Mouse (Mus musculus) kidney, postnatal 0 days (tissue): Measurements from ENCODE around the gene Gm20671. TPM values are rescaled to one million over a fixed set of nuclear protein-coding genes. Genes with fewer than 3 reads are reported as not detected.

Source experiments
- ATAC-seq: fragments of 200-750 bp; cut with Nextera tagmentation; replicated peaks from 2 replicates; pipeline ENCODE4 v1.8.0; 2017; ENCODE audit warnings: low read depth, moderate number of reproducible peaks, moderate TSS enrichment, moderate library complexity; ENCODE audit not compliant: low FRiP score
- DNase-seq: peaks from one replicate; pipeline ENCODE4 v3.0.0-alpha.2; 2016; ENCODE audit warnings: low spot score
- H3K27ac ChIP-seq: fragments of 300-500 bp; sonication (generic); 2 replicates; pipeline ENCODE4 v1.5.1; 2014; ENCODE audit warnings: mild to moderate bottlenecking
- H3K27me3 ChIP-seq: fragments of 300-500 bp; sonication (generic); 2 replicates; pipeline ENCODE4 v1.6.1; 2014; ENCODE audit warnings: low read length, mixed read lengths; ENCODE audit not compliant: insufficient read depth
- H3K36me3 ChIP-seq: fragments of 300-500 bp; sonication (generic); 2 replicates; pipeline ENCODE4 v1.6.1; 2014; ENCODE audit warnings: low read length, mixed read lengths; ENCODE audit not compliant: insufficient read depth
- H3K4me1 ChIP-seq: fragments of 300-500 bp; sonication (generic); replicated peaks from 2 replicates; pipeline ENCODE4 v1.6.1; 2014; ENCODE audit warnings: antibody characterized with exemption, low read length, mixed read lengths; ENCODE audit not compliant: insufficient read depth
- H3K4me2 ChIP-seq: fragments of 300-500 bp; sonication (generic); 2 replicates; pipeline ENCODE4 v1.6.1; 2014; ENCODE audit warnings: mild to moderate bottlenecking, low read length, moderate library complexity, mixed read lengths
- H3K4me3 ChIP-seq: fragments of 300-500 bp; sonication (generic); replicated peaks from 2 replicates; pipeline ENCODE4 v1.5.1; 2014; ENCODE audit warnings: low read depth, low read length
- H3K9ac ChIP-seq: fragments of 300-500 bp; sonication (generic); 2 replicates; pipeline ENCODE4 v1.6.1; 2014; ENCODE audit warnings: low read depth, low read length
- H3K9me3 ChIP-seq: fragments of 300-500 bp; sonication (generic); replicated peaks from 2 replicates; pipeline ENCODE4 v1.6.1; 2016; ENCODE audit warnings: low read length, inconsistent platforms, mixed read lengths
- CTCF ChIP-seq: IDR thresholded peaks from 2 replicates; pipeline ENCODE4 v1.5.1; 2016; ENCODE audit warnings: antibody characterized with exemption, low read depth, mild to moderate bottlenecking, moderate library complexity
- WGBS: fragments of 180-500 bp; shearing (Covaris S2); extraction: QIAGEN DNeasy Blood & Tissue Kit; methylation state at CpG from one replicate; pipeline ENCODE4 v1.1.7; 2014; 5-methylcytosine and 5-hydroxymethylcytosine counted together
- polyA plus RNA-seq: library from polyadenylated mRNA; unstranded; fragments of >200 nt; fragmentation: Nextera tagmentation; extraction: Ambion mirVana; gene quantifications from 2 replicates; pipeline ENCODE4 v1.2.1, GENCODE M21; 2015

Gene Gm20671
- polyA plus RNA-seq, 1 experiment from 2014 or later: not detected

- TF ChIP-seq CTCF: no peak
- Histone ChIP-seq H3K4me3 (no peak overlapping the region), H3K4me1 (no peaks in the 10 kb centered on the region), H3K9ac (no peak overlapping the region), H3K36me3 (no peaks in the 10 kb centered on the region), H3K27ac (no peak overlapping the region), H3K4me2 (no peak overlapping the region), H3K27me3 (no peaks in the 10 kb centered on the region), H3K9me3 (no peaks in the 10 kb centered on the region)
- no peak for ATAC-seq
- 65% methylated on average over 5 of the region's 5 CpGs for WGBS
- no peak for DNase-seq
Observed at GRCm38 (mm10) chr5:32697208-32697867, 129.6 kb downstream of the Gm20671 start.

GRCm38 (mm10) chr5:32693411-32693810 lies 133.5 kb downstream of the Gm20671 start:
- H3K4me2 ChIP-seq: no peak overlapping the region
- H3K9me3 ChIP-seq: no peaks in the 10 kb centered on the region
- no peak overlapping the region for H3K9ac ChIP-seq
- H3K36me3 ChIP-seq: no peaks in the 10 kb centered on the region
- no peak for TF ChIP-seq CTCF
- ATAC-seq (no peak), DNase-seq (no peak)
- no peak overlapping the region for H3K27ac ChIP-seq
- H3K4me1 ChIP-seq: no peaks in the 10 kb centered on the region
- WGBS: 60% methylated on average over 2 of the region's 2 CpGs
- H3K27me3 ChIP-seq: no peaks in the 10 kb centered on the region
- H3K4me3 ChIP-seq: no peak overlapping the region

Other genes with a start within 250 kb of the Gm20671 start
- 25.8 and 28.0 TPM in 2 replicates for gene Yes1, start 215.9 kb downstream of the Gm20671 start, polyA plus RNA-seq
- gene Pisd, start 41.5 kb downstream of the Gm20671 start, polyA plus RNA-seq: 74.8 and 78.3 TPM in 2 replicates
- 8.5 and 11.0 TPM in 2 replicates for gene Prr14l, start 27.1 kb upstream of the Gm20671 start, polyA plus RNA-seq
- gene Depdc5, start 36.6 kb upstream of the Gm20671 start, polyA plus RNA-seq: 9.6 and 10.7 TPM in 2 replicates
- gene Ywhah, start 191.7 kb upstream of the Gm20671 start, polyA plus RNA-seq: 236 and 272 TPM in 2 replicates